Mouse (Mus musculus) cerebellum, adult 11 months (tissue): Measurements from ENCODE around the gene Pard6b.
"Not testable (repeated sequence)": the region's sequence is repeated elsewhere in the genome, so short reads cannot be mapped to it uniquely, and the experiment has no call there.

Source experiments
- DNase-seq: peaks from one replicate; pipeline ENCODE4 v3.0.0; 2022

Pard6b gene

GRCm38 (mm10) chr2:168080431-168081246, at the start of gene Pard6b:
Gene Pard6b (plus strand): TSS chr2:168081004.
- peak; percentile 98 for DNase-seq

- DNase-seq = no peak
Observed at GRCm38 (mm10) chr2:168031842-168032241, 49.0 kb upstream of the Pard6b start.

GRCm38 (mm10) chr2:168033905-168034304, 46.9 kb upstream of the Pard6b start:
- no peak for DNase-seq

- no peak for DNase-seq
Observed at GRCm38 (mm10) chr2:168035907-168036306, 44.9 kb upstream of the Pard6b start.

GRCm38 (mm10) chr2:168037063-168037462, 43.7 kb upstream of the Pard6b start:
- no peak for DNase-seq

- DNase-seq = no peak
Observed at GRCm38 (mm10) chr2:168040751-168041150, 40.1 kb upstream of the Pard6b start.

- peak; percentile 7 for DNase-seq
Observed at GRCm38 (mm10) chr2:168042019-168042418, 38.8 kb upstream of the Pard6b start.

GRCm38 (mm10) chr2:168044681-168045287, 36.0 kb upstream of the Pard6b start:
- no peak for DNase-seq

- no peak for DNase-seq
Observed at GRCm38 (mm10) chr2:168045357-168045756, 35.4 kb upstream of the Pard6b start.

GRCm38 (mm10) chr2:168045771-168046170, 35.0 kb upstream of the Pard6b start:
- no peak for DNase-seq

GRCm38 (mm10) chr2:168046467-168046866, 34.3 kb upstream of the Pard6b start:
- DNase-seq = no peak

- no peak for DNase-seq
Observed at GRCm38 (mm10) chr2:168049002-168049635, 31.7 kb upstream of the Pard6b start.

GRCm38 (mm10) chr2:168050000-168050942, 30.5 kb upstream of the Pard6b start:
- DNase-seq = no peak

GRCm38 (mm10) chr2:168052156-168052555, 28.6 kb upstream of the Pard6b start:
- DNase-seq = no peak

GRCm38 (mm10) chr2:168052689-168053088, 28.1 kb upstream of the Pard6b start:
- no peak for DNase-seq

GRCm38 (mm10) chr2:168054142-168054541, 26.7 kb upstream of the Pard6b start:
- no peak for DNase-seq

GRCm38 (mm10) chr2:168055910-168056665, 24.7 kb upstream of the Pard6b start:
- no peak for DNase-seq

GRCm38 (mm10) chr2:168056666-168056933, 24.2 kb upstream of the Pard6b start:
- no peak for DNase-seq

- not testable (repeated sequence) for DNase-seq
Observed at GRCm38 (mm10) chr2:168057876-168058275, 22.9 kb upstream of the Pard6b start.

GRCm38 (mm10) chr2:168058488-168059199, 22.2 kb upstream of the Pard6b start:
- DNase-seq = no peak

GRCm38 (mm10) chr2:168059200-168059790, 21.5 kb upstream of the Pard6b start:
- no peak for DNase-seq
